Mouse (Mus musculus) midbrain, embryonic 13.5 days (tissue): Measurements from ENCODE around the gene Gna12. TPM values are rescaled to one million over a fixed set of nuclear protein-coding genes. Genes with fewer than 3 reads are reported as not detected.

Experiments
- ATAC-seq: fragments of 200-750 bp; cut with Nextera tagmentation; 2 replicates; pipeline ENCODE4 v1.8.0; 2017; ENCODE audit warnings: mild to moderate bottlenecking, moderate TSS enrichment, moderate library complexity
- H3K27ac ChIP-seq: fragments of 300-500 bp; sonication (generic); 2 replicates; pipeline ENCODE4 v1.5.1; 2015; ENCODE audit warnings: inconsistent platforms, mild to moderate bottlenecking, moderate library complexity
- H3K27me3 ChIP-seq: fragments of 300-500 bp; sonication (generic); 2 replicates; pipeline ENCODE4 v1.6.1; 2015; ENCODE audit warnings: mild to moderate bottlenecking, inconsistent platforms
- H3K36me3 ChIP-seq: fragments of 300-500 bp; sonication (generic); 2 replicates; pipeline ENCODE4 v1.6.1; 2015; ENCODE audit warnings: mild to moderate bottlenecking, inconsistent platforms
- H3K4me1 ChIP-seq: fragments of 300-500 bp; sonication (generic); replicated peaks from 2 replicates; pipeline ENCODE4 v1.6.1; 2015; ENCODE audit warnings: inconsistent platforms
- H3K4me2 ChIP-seq: fragments of 300-500 bp; sonication (generic); replicated peaks from 2 replicates; pipeline ENCODE4 v1.6.1; 2015; ENCODE audit warnings: moderate library complexity, mild to moderate bottlenecking, inconsistent platforms
- H3K4me3 ChIP-seq: fragments of 300-500 bp; sonication (generic); replicated peaks from 2 replicates; pipeline ENCODE4 v1.5.1; 2015; ENCODE audit warnings: mild to moderate bottlenecking, inconsistent platforms
- H3K9ac ChIP-seq: fragments of 300-500 bp; sonication (generic); replicated peaks from 2 replicates; pipeline ENCODE4 v1.6.1; 2015; ENCODE audit warnings: mild to moderate bottlenecking, inconsistent platforms
- H3K9me3 ChIP-seq: fragments of 300-500 bp; sonication (generic); 2 replicates; pipeline ENCODE4 v1.6.1; 2016; ENCODE audit warnings: mild to moderate bottlenecking, inconsistent platforms
- WGBS: fragments of 180-500 bp; shearing (Covaris S2); methylation state at CpG from one replicate; pipeline ENCODE4 v1.1.7; 2015; 5-methylcytosine and 5-hydroxymethylcytosine counted together
- polyA plus RNA-seq: library from polyadenylated mRNA; unstranded; fragments of >200 nt; fragmentation: Nextera tagmentation; extraction: Ambion mirVana; gene quantifications from 2 replicates; pipeline ENCODE4 v1.2.1, GENCODE M21; 2015

Gene Gna12
- polyA plus RNA-seq, 1 experiment from 2014 or later: 12.0 TPM

DNA sequence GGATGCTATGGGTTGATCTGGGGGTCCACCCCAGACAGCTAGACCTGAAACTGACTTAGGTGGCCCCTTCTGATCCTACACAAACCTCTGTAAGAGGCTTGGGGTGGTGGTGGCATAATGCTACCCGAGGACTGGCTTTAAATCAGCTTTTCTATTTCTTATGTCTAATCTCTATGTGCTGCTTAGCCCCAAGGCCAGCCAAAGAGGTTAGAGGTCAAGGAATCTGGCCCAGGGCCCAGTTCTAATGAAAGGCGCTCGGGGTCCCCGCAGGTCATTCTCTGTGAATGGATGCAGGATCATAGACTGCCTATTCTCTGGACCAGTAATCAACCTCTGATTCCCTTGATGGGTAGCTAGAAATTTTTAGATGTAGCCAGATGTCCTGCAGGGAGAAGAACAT, 24.5 kb upstream of the Gna12 start:
- no peak for ATAC-seq
- no peaks in the 10 kb centered on the region for H3K9me3 ChIP-seq
- H3K27me3 ChIP-seq: no peaks in the 10 kb centered on the region
- no peaks in the 10 kb centered on the region for H3K36me3 ChIP-seq
- H3K27ac ChIP-seq: no peak overlapping the region
- WGBS: 69% methylated on average over 4 of the region's 4 CpGs
- H3K9ac ChIP-seq: no peak overlapping the region
- H3K4me3 ChIP-seq: no peak overlapping the region
- no peaks in the 10 kb centered on the region for H3K4me1 ChIP-seq
- H3K4me2 ChIP-seq: no peak overlapping the region

DNA sequence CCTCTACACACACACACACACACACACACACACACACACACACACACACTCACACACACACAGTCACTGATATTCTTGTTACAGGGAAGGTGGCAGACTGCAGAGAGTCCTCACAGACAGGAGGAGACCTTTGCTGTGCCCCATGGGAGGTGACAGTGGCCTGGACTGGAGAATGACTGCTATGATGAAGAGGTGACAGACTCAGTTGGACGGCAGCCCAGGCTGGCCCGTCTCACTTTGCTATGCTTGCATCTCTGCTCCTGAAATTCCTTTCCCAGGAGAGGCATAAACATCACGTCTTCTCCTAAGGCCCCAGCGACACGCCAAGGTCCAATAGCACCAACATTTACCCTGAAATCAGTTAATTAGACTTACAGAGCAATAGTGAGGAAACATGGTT, 23.5 kb upstream of the Gna12 start:
- H3K4me2 ChIP-seq: no peak overlapping the region
- no peaks in the 10 kb centered on the region for H3K27me3 ChIP-seq
- no peak overlapping the region for H3K27ac ChIP-seq
- WGBS: 90% methylated on average over 5 of the region's 5 CpGs
- no peak overlapping the region for H3K4me3 ChIP-seq
- H3K4me1 ChIP-seq: no peaks in the 10 kb centered on the region
- H3K9ac ChIP-seq: no peak overlapping the region
- H3K36me3 ChIP-seq: no peaks in the 10 kb centered on the region
- no peak for ATAC-seq
- no peaks in the 10 kb centered on the region for H3K9me3 ChIP-seq

DNA sequence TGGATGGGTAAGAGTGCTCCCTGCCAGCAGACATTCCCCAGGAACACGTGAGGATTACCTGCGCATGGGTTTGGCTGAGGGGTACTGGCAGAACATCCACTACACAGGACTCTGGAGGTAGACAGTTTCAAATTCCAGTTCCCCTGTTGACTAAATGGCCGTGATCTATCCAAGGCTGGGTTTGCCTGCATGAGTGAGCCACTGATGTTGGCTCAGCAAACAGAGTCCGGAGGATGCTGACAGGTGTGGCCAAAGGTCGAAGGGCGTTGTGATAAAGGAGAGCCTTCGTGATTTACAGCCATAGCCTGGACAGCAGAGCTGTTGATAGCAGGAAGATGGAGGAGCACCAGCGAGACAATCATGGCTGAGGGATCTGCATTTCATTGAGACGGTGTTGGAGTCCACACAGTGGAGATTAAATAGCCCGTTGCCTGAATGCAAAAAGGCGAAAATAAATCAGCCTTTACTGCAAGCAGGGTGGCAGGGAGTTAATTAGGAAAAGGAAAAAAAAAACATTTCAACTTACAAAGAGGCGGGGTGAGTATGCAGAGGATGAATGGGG, 22.3 kb upstream of the Gna12 start:
- Histone ChIP-seq H3K36me3 (no peaks in the 10 kb centered on the region), H3K4me3 (no peak overlapping the region), H3K9me3 (no peaks in the 10 kb centered on the region), H3K27ac (no peak overlapping the region), H3K4me2 (no peak overlapping the region), H3K9ac (no peak overlapping the region), H3K27me3 (no peaks in the 10 kb centered on the region), H3K4me1 (no peaks in the 10 kb centered on the region)
- no peak for ATAC-seq
- 89% methylated on average over 12 of the region's 12 CpGs for WGBS

DNA sequence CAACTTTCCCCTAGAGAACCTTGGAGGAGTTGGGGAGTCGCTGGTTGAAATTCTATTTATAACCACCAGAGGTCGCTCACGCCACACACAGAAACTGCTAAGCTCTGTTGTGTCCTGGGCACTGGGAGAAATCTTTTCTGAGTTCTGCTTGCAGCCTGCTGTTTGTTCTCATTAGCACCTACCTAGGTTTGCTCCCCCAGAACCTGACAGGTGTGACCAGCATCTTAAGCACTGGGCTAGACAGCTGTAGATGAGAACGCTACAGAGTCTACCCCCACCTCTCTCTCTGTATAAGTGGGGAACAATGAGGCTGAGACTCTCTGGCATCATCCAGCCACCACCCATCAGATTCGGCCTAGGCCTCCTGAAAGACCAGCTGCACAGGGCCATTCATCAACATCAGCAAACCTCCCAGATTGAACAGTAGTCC, 17.1 kb upstream of the Gna12 start:
- Histone ChIP-seq H3K9me3 (no peaks in the 10 kb centered on the region), H3K27me3 (peaks cover 2% of the 10 kb centered on the region; the same call in 1 of the 2 replicates), H3K9ac (no peak overlapping the region), H3K4me2 (no peak overlapping the region), H3K4me1 (no peaks in the 10 kb centered on the region), H3K4me3 (no peak overlapping the region), H3K27ac (0 out of 2 replicates have a peak overlapping the region, but pooled peaks have one; percentile 21), H3K36me3 (no peaks in the 10 kb centered on the region)
- WGBS: 12% methylated on average over 5 of the region's 5 CpGs
- peak; percentile 76 for ATAC-seq

DNA sequence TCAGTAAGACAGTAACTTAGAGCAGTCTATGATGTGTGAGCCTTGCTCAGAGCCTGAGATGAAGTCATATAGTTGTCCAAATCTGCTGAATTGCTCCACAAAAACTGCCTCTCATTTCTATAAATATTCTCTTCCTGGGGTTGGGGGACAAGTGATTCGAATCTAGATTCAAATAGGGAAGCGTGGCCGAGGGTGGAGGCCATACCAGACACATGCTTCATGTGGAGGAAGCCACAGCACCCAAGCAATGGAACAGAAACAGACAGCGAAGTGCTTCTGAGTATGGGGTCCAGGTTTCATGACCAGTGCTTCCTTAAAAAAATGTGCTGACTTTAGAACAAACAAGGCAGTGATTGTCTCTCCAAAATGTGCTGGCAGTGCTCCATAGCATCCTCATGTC, 11.7 kb upstream of the Gna12 start:
- Histone ChIP-seq H3K36me3 (no peaks in the 10 kb centered on the region), H3K4me1 (no peaks in the 10 kb centered on the region), H3K9me3 (no peaks in the 10 kb centered on the region), H3K27ac (no peak overlapping the region), H3K27me3 (peaks cover 2% of the 10 kb centered on the region; the same call in 1 of the 2 replicates), H3K9ac (no peak overlapping the region), H3K4me2 (no peak overlapping the region), H3K4me3 (no peak overlapping the region)
- 76% methylated on average over 4 of the region's 4 CpGs for WGBS
- no peak for ATAC-seq

DNA sequence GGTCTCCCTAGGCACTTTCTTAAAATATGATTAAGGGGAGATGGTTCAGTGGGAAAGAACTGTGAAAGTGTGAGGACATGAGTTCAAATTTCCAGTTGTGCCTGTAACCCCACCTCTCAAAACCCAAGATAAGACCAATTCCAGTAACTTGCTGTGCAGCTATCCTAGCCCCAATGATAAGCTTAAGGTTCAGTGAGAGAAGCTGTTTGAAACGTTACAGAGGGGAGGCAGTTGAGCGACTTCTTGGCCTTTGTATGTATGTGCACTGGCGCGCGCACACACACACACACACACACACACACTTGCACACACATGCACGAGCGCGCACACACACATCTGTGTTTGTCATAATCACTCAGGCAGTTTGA, 817 bp upstream of the Gna12 start:
- ATAC-seq: no peak
- 81% methylated on average over 8 of the region's 8 CpGs for WGBS
- H3K27me3 ChIP-seq: no peaks in the 10 kb centered on the region
- no peaks in the 10 kb centered on the region for H3K9me3 ChIP-seq
- H3K4me3 ChIP-seq: no peak overlapping the region
- H3K9ac ChIP-seq: no peak overlapping the region
- no peak overlapping the region for H3K27ac ChIP-seq
- H3K36me3 ChIP-seq: no peaks in the 10 kb centered on the region
- peak overlapping the region; percentile 31 for H3K4me2 ChIP-seq
- H3K4me1 ChIP-seq: peaks cover 36% of the 10 kb centered on the region

DNA sequence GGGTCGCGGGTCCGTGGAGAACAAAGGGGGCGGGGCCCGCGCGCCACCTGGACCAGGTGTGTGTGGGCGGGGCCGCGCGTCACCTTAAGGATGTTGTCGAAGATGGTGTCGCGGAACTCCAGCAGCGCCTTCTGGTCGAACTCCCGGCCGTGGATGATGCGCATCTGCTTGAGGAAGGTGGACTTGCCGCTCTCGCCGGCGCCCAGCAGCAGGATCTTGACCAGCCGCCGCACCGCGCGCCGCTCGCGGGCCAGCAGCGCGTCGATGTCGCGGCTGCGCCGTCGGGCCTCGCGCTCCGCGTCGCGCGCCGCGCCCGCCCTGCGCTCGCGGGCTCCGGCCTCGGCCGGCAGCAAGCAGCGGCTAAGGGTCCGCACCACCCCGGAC, 328 bp downstream of the Gna12 start:
- WGBS: under 1% methylated on average over 51 of the region's 58 CpGs
- H3K9ac ChIP-seq: peak overlapping the region; percentile 89
- H3K4me3 ChIP-seq: peak overlapping the region; percentile 80
- peaks cover 40% of the 10 kb centered on the region for H3K4me1 ChIP-seq
- peaks cover 6% of the 10 kb centered on the region; the same call in 1 of the 2 replicates for H3K36me3 ChIP-seq
- no peak for ATAC-seq
- H3K27ac ChIP-seq: peak overlapping the region; percentile 83
- H3K27me3 ChIP-seq: no peaks in the 10 kb centered on the region
- H3K9me3 ChIP-seq: no peaks in the 10 kb centered on the region
- H3K4me2 ChIP-seq: peak overlapping the region; percentile 90

DNA sequence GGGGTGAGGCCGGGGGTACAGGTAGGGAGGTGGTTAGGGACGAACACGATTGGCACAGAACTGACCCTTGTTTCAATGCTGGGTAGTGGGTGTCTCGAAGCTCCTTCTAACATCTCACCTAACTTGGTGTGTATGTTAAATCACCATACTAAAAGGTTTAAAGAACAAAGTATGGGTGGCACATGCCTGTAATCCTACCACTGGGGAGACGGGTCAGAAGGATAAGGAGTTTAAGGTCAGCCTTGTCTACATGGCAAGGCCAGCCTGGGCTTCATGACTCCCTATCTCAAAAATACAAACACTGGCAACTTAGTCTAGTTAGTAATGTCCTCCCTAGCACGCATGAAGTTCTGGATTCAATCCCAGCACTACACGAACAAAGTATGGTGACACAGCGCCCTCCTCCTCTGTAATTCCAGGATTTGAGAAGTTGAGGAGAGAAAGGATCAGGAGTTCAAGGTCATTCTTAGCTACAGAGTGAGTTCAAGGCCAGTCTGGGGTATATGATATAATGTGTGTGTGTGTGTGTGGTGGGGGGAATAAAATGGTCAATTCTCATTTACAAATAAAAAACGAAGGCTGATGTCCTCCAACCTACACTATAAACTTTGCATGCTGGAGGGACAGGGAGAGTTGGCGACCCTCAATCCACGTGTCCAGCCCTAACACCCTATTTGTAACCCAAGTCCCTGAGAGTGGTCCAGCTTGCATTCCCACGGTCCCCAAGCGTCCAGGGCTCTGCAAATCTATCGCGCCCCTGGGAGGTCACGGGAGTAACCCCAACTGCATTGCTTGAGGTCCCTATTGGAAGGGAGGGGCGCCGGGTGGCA, 935 bp downstream of the Gna12 start:
- Histone ChIP-seq H3K27me3 (no peaks in the 10 kb centered on the region), H3K9ac (peak overlapping the region; percentile 89), H3K4me2 (peak overlapping the region; percentile 90), H3K36me3 (peaks cover 6% of the 10 kb centered on the region; the same call in 1 of the 2 replicates), H3K4me1 (peaks cover 40% of the 10 kb centered on the region), H3K27ac (peak overlapping the region; percentile 83), H3K4me3 (peak overlapping the region; percentile 80), H3K9me3 (no peaks in the 10 kb centered on the region)
- 38% methylated on average over 18 of the region's 18 CpGs for WGBS
- peak; percentile 7; the same call in 1 of the 2 replicates for ATAC-seq

DNA sequence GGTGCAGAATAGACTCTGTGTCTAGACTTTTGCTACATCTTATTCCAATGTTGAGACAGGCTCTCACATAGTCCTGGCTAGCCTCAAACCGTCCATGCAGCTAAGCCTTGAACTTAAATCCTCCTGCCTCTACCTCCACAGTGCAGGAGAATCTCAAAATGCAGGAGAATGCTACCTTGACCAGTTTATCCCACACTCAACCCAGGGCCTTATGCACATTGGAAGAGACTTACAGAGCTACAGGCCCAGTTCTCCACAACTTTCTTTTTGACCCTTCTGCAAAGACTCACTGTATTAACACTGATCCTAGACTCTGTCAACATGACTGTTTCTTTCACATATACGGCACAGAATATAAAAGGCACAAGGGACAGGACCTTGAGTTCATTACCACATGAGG, 1.9 kb downstream of the Gna12 start:
- no peaks in the 10 kb centered on the region for H3K27me3 ChIP-seq
- H3K4me1 ChIP-seq: peaks cover 40% of the 10 kb centered on the region
- H3K36me3 ChIP-seq: peaks cover 6% of the 10 kb centered on the region; the same call in 1 of the 2 replicates
- peak overlapping the region; percentile 90 for H3K4me2 ChIP-seq
- 0 out of 2 replicates have a peak overlapping the region, but pooled peaks have one; percentile 89 for H3K9ac ChIP-seq
- WGBS: 60% methylated on average over 2 of the region's 2 CpGs
- H3K9me3 ChIP-seq: no peaks in the 10 kb centered on the region
- ATAC-seq: no peak
- H3K4me3 ChIP-seq: peak overlapping the region; percentile 80; the same call in 1 of the 2 replicates
- H3K27ac ChIP-seq: no peak overlapping the region

DNA sequence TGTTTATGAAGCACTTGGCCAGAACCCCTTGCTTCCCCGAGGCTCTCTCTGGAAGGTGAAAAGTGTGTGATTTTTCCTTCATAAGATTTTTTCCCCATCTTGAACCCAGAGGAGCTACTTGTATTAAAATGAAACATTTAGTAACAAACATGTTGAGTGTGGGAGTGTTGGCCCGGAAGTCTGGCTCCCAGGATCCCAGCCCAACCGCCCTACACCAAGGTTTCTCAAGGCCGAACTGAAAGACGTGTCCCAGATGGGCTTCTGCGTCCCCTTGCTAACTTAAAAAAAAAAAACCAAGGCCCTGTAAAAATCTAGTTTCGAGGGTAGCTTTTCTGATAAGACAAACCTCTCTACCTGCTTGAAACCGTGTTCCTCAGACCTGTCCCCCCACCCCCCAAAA, 2.3 kb downstream of the Gna12 start:
- peak overlapping the region; percentile 90 for H3K4me2 ChIP-seq
- H3K4me1 ChIP-seq: peaks cover 40% of the 10 kb centered on the region
- H3K9me3 ChIP-seq: no peaks in the 10 kb centered on the region
- H3K27ac ChIP-seq: no peak overlapping the region
- H3K36me3 ChIP-seq: peaks cover 6% of the 10 kb centered on the region; the same call in 1 of the 2 replicates
- 82% methylated on average over 8 of the region's 8 CpGs for WGBS
- 0 out of 2 replicates have a peak overlapping the region, but pooled peaks have one; percentile 23 for H3K9ac ChIP-seq
- no peaks in the 10 kb centered on the region for H3K27me3 ChIP-seq
- peak overlapping the region; percentile 80; the same call in 1 of the 2 replicates for H3K4me3 ChIP-seq
- no peak for ATAC-seq

DNA sequence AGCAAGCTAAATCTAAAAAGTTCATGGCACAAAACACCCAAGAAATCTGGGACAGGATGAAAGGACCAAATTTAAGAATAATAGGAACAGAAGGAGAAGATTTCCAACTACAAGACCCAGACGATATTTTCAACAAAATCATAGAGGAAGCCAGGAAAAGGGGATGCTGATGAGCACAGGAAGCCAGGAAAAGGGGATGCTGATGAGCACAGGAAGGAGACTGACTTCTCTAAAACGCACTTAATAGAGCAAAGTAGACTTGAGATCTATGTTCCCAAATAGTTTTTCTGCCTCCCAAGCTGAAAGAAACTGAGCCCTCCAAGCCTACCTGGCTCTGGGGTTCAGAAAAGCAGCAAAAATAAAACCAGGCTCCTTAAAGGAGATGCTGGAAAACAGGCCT, 2.8 kb downstream of the Gna12 start:
- Histone ChIP-seq H3K4me1 (peaks cover 40% of the 10 kb centered on the region), H3K9ac (0 out of 2 replicates have a peak overlapping the region, but pooled peaks have one; percentile 23)
- no peak for ATAC-seq

DNA sequence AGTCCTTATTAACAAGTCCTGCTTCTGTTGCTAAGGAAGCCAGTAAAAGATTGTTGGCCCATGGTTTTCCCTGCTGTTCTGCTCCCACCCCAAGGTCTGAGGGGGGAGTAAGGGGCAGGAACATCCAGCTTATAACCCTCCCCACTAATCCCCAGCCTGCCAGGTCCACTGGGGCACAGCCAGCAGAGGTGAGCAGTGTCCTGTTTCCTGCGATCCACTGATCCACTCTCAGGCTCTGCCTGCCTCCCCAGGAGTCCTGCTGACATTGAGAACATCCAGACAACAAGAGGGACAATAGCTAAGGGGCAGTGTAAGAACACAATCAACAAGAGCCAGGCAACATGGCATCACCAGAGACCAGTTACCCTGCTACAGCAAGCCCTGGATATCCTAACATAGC, 3.4 kb downstream of the Gna12 start:
- WGBS: 16% methylated on average over 1 of the region's 1 CpGs
- Histone ChIP-seq H3K9ac (peak overlapping the region; percentile 37; the same call in 1 of the 2 replicates), H3K27me3 (no peaks in the 10 kb centered on the region), H3K4me3 (no peak overlapping the region), H3K9me3 (no peaks in the 10 kb centered on the region), H3K4me1 (peaks cover 43% of the 10 kb centered on the region), H3K36me3 (peaks cover 6% of the 10 kb centered on the region; the same call in 1 of the 2 replicates), H3K4me2 (peak overlapping the region; percentile 90), H3K27ac (0 out of 2 replicates have a peak overlapping the region, but pooled peaks have one; percentile 49)
- no peak for ATAC-seq

More for the DNA sequence above, 2.8 kb downstream of the Gna12 start:
- H3K4me3 ChIP-seq: 0 out of 2 replicates have a peak overlapping the region, but pooled peaks have one; percentile 80
- H3K9me3 ChIP-seq: no peaks in the 10 kb centered on the region
- H3K36me3 ChIP-seq: peaks cover 6% of the 10 kb centered on the region; the same call in 1 of the 2 replicates
- no peaks in the 10 kb centered on the region for H3K27me3 ChIP-seq
- 66% methylated on average over 2 of the region's 2 CpGs for WGBS
- H3K27ac ChIP-seq: no peak overlapping the region
- H3K4me2 ChIP-seq: peak overlapping the region; percentile 90
